12 mouse cellular contexts compared by ENCODE assay signal in the genomic region with DNA sequence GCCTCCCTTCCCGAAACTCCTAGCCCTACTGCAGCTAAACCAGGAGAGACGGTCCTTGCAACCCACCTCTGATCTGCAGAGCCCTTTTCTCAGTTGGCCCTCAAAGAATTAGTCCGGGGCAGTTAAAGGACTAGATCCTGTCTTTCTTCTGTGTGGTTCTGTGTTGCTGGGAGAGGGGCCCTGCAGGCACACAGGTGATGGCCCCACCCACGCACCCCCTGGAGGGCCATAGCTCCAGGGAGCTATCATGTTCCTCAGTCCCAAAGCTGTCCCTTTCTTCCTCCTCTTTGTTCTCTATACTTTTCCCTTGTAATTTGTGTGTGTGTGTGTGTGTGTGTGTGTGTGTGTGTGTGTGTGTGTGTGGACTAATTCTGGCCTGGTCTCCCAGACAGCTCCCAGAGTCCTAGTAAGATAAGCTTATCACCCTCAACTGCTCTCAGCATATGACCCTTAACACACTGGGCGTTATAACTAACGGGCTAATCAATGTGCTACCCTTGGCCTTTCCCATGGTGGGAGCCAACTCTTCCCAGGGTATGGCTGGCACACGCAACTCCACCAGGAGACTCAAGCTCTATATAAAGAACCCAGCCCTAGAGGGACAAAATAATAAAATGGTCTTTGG. TPM values are rescaled to one million over a fixed set of nuclear protein-coding genes. Genes with fewer than 3 reads are reported as not detected.
DNase-seq lines count a peak whose midpoint lies in the region; ATAC-seq and TF ChIP-seq lines count a peak whose summit lies in the region.
"Had no signal": no experiment of that assay in that cellular context is flagged by ENCODE, and none has a peak within 500 bp of the region (broad histone marks: within the 10 kb centered on the region; RNA-seq: fewer than 3 reads in every experiment).

No protein-coding gene starts in this region.

- ATAC-seq in heart, embryonic 11.5 days (replicated peaks; ENCODE audit: insufficient number of reproducible peaks, low FRiP score, low TSS enrichment) = peak; percentile 32; the same call in 1 of the 2 replicates
- ATAC-seq in limb, embryonic 12.5 days (ENCODE audit: insufficient number of reproducible peaks, insufficient read depth, low FRiP score, low TSS enrichment, low read depth) = no peak
- ATAC-seq in stomach, postnatal 0 days (ENCODE audit: low FRiP score, low TSS enrichment) = peak; percentile 34

- peaks cover 6% of the 10 kb centered on the region for H3K4me1 ChIP-seq in heart, embryonic 11.5 days (ENCODE audit: control insufficient read depth, insufficient read depth, low read length)
- no peaks in the 10 kb centered on the region for H3K4me1 ChIP-seq in limb, embryonic 12.5 days (replicated peaks)
- no peaks in the 10 kb centered on the region for H3K4me1 ChIP-seq in stomach, postnatal 0 days (replicated peaks; ENCODE audit: control insufficient read depth, insufficient read depth)

- H3K36me3 ChIP-seq in heart, embryonic 11.5 days (ENCODE audit: control insufficient read depth, insufficient read depth, low read length) = peaks cover 17% of the 10 kb centered on the region
- peaks cover 34% of the 10 kb centered on the region for H3K36me3 ChIP-seq in limb, embryonic 12.5 days
- H3K36me3 ChIP-seq in stomach, postnatal 0 days (ENCODE audit: control insufficient read depth, insufficient read depth, low read length) = peaks cover 16% of the 10 kb centered on the region

- no peak overlapping the region for H3K4me2 ChIP-seq in heart, embryonic 11.5 days
- no peak overlapping the region; the same call in 1 of the 2 replicates for H3K4me2 ChIP-seq in limb, embryonic 12.5 days
- H3K4me2 ChIP-seq in stomach, postnatal 0 days (replicated peaks; ENCODE audit: low read depth) = peak overlapping the region; percentile 61

- H3K9me3 ChIP-seq in heart, embryonic 11.5 days (replicated peaks; ENCODE audit: control insufficient read depth, low read length) = no peaks in the 10 kb centered on the region
- H3K9me3 ChIP-seq in limb, embryonic 12.5 days = no peaks in the 10 kb centered on the region
- H3K9me3 ChIP-seq in stomach, postnatal 0 days (ENCODE audit: control insufficient read depth, low read length) = no peaks in the 10 kb centered on the region

- H3K9ac ChIP-seq in heart, embryonic 11.5 days (ENCODE audit: low read depth, low read length) = peak overlapping the region; percentile 7; the same call in 1 of the 2 replicates
- H3K9ac ChIP-seq in limb, embryonic 12.5 days (replicated peaks) = 0 out of 2 replicates have a peak overlapping the region, but pooled peaks have one; percentile 40
- peak overlapping the region; percentile 72 for H3K9ac ChIP-seq in stomach, postnatal 0 days (ENCODE audit: low read length)

- no peaks in the 10 kb centered on the region for H3K27me3 ChIP-seq in heart, embryonic 11.5 days (ENCODE audit: control insufficient read depth, insufficient read depth, low read length)
- no peaks in the 10 kb centered on the region for H3K27me3 ChIP-seq in limb, embryonic 12.5 days
- no peaks in the 10 kb centered on the region for H3K27me3 ChIP-seq in stomach, postnatal 0 days (ENCODE audit: control insufficient read depth, insufficient read depth, low read length)

- H3K4me3 ChIP-seq in heart, embryonic 11.5 days (ENCODE audit: low read depth, low read length) = no peak overlapping the region
- H3K4me3 ChIP-seq in limb, embryonic 12.5 days (replicated peaks) = peak overlapping the region; percentile 19; the same call in 1 of the 2 replicates
- peak overlapping the region; percentile 51 for H3K4me3 ChIP-seq in stomach, postnatal 0 days (ENCODE audit: low read depth, low read length)

- no peak overlapping the region for H3K27ac ChIP-seq in heart, embryonic 11.5 days (ENCODE audit: low read depth, low read length)
- H3K27ac ChIP-seq in limb, embryonic 12.5 days = 0 out of 2 replicates have a peak overlapping the region, but pooled peaks have one; percentile 12
- H3K27ac ChIP-seq in stomach, postnatal 0 days (replicated peaks) = peak overlapping the region; percentile 95

- 51% methylated on average over 7 of the region's 7 CpGs for WGBS in heart, embryonic 11.5 days (ENCODE audit: insufficient replicate concordance)
- 64% methylated on average over 7 of the region's 7 CpGs for WGBS in limb, embryonic 12.5 days
- 47% methylated on average over 7 of the region's 7 CpGs for WGBS in stomach, postnatal 0 days

- peak; percentile 49 for TF ChIP-seq CTCF in stomach, postnatal 0 days (IDR thresholded peaks at IDR 0.05; ENCODE audit: low read depth)

- no peak for TF ChIP-seq EP300 in stomach, postnatal 0 days (optimal IDR thresholded peaks at IDR 0.05)

- intact Hi-C loops in heart, postnatal 25 days (cut with DNase I) = loop anchor here (10.0 kb wide), 2 partner anchors 285 to 315 kb away; partner anchors contain the start of genes Ing4 and Zfp384
- intact Hi-C loops in left cerebral cortex, postnatal 14 days (cut with DNase I) = no loop called here

- no peak for DNase-seq in heart, postnatal 25 days (ENCODE audit: low spot score)
- DNase-seq in spleen, postnatal 10 days (ENCODE audit: low spot score in 2 of 2) = peak; percentile 40 to 58
- no peak for DNase-seq in spleen, postnatal 14 days (ENCODE audit: low spot score in 2 of 2)
- DNase-seq in stomach, postnatal 0 days (ENCODE audit: low spot score) = peak; percentile 75
- no peak for DNase-seq in left cerebral cortex, postnatal 14 days (ENCODE audit: low spot score in 2 of 2)
- no peak for DNase-seq in right cerebral cortex, adult 2 months (ENCODE audit: low spot score in 2 of 2)
- DNase-seq: adrenal gland, adult 2 months; right cerebral cortex, postnatal 14 days had no signal

RNA-seq across cellular contexts. Expression of gene Phb2, which starts 7.3 kb away (rescaled TPM):
- 335 and 336 TPM in 2 replicates for polyA plus RNA-seq in heart, embryonic 11.5 days (2014; fragmentation: Nextera tagmentation; extraction: Ambion mirVana)
- 100 to 1,000 TPM; 322 to 323 TPM for total RNA-seq in heart, postnatal 25 days (2021)
- polyA plus RNA-seq in limb, embryonic 12.5 days (2016; fragmentation: Nextera tagmentation; extraction: Ambion mirVana) = 358 and 367 TPM in 2 replicates
- 230 and 237 TPM in 2 replicates for polyA plus RNA-seq in stomach, postnatal 0 days (2015; fragmentation: Nextera tagmentation; extraction: Ambion mirVana)
- total RNA-seq in left cerebral cortex, postnatal 14 days (2021) = 100 to 1,000 TPM; 133 to 144 TPM

RNA-seq across cellular contexts. Expression of gene Emg1, which starts 7.5 kb away (rescaled TPM):
- 139 and 148 TPM in 2 replicates for polyA plus RNA-seq in heart, embryonic 11.5 days (2014; fragmentation: Nextera tagmentation; extraction: Ambion mirVana)
- 10 to 100 TPM; 72.5 to 75.1 TPM for total RNA-seq in heart, postnatal 25 days (2021)
- 199 and 219 TPM in 2 replicates for polyA plus RNA-seq in limb, embryonic 12.5 days (2016; fragmentation: Nextera tagmentation; extraction: Ambion mirVana)
- 93.9 and 94.8 TPM in 2 replicates for polyA plus RNA-seq in stomach, postnatal 0 days (2015; fragmentation: Nextera tagmentation; extraction: Ambion mirVana)
- 10 to 100 TPM; 45.6 to 45.9 TPM for total RNA-seq in left cerebral cortex, postnatal 14 days (2021)

RNA-seq across cellular contexts. Expression of gene Ptpn6, which starts 19.0 kb away (rescaled TPM):
- polyA plus RNA-seq in heart, embryonic 11.5 days (2014; fragmentation: Nextera tagmentation; extraction: Ambion mirVana) = 4.8 and 6.9 TPM in 2 replicates
- total RNA-seq in heart, postnatal 25 days (2021) = 1 to 10 TPM; 4.7 TPM
- 6.0 and 6.4 TPM in 2 replicates for polyA plus RNA-seq in limb, embryonic 12.5 days (2016; fragmentation: Nextera tagmentation; extraction: Ambion mirVana)
- polyA plus RNA-seq in stomach, postnatal 0 days (2015; fragmentation: Nextera tagmentation; extraction: Ambion mirVana) = 13.1 and 15.8 TPM in 2 replicates
- 1 to 10 TPM; 3.6 to 4.0 TPM for total RNA-seq in left cerebral cortex, postnatal 14 days (2021)

RNA-seq across cellular contexts. Expression of gene Grcc10, which starts 21.7 kb away (rescaled TPM):
- polyA plus RNA-seq in heart, embryonic 11.5 days (2014; fragmentation: Nextera tagmentation; extraction: Ambion mirVana) = 352 and 380 TPM in 2 replicates
- 100 to 1,000 TPM; 274 to 277 TPM for total RNA-seq in heart, postnatal 25 days (2021)
- 479 and 511 TPM in 2 replicates for polyA plus RNA-seq in limb, embryonic 12.5 days (2016; fragmentation: Nextera tagmentation; extraction: Ambion mirVana)
- polyA plus RNA-seq in stomach, postnatal 0 days (2015; fragmentation: Nextera tagmentation; extraction: Ambion mirVana) = 292 and 310 TPM in 2 replicates
- total RNA-seq in left cerebral cortex, postnatal 14 days (2021) = 100 to 1,000 TPM; 294 to 301 TPM

RNA-seq across cellular contexts. Expression of gene Gm45234, which starts 36.4 kb away (rescaled TPM):
- not detected in 2 replicates for polyA plus RNA-seq in heart, embryonic 11.5 days (2014; fragmentation: Nextera tagmentation; extraction: Ambion mirVana)
- 1 to 10 TPM in 1 of 2 experiments, not detected in 1; 3.8 TPM for total RNA-seq in heart, postnatal 25 days (2021)
- not detected in 2 replicates for polyA plus RNA-seq in limb, embryonic 12.5 days (2016; fragmentation: Nextera tagmentation; extraction: Ambion mirVana)
- not detected in 2 replicates for polyA plus RNA-seq in stomach, postnatal 0 days (2015; fragmentation: Nextera tagmentation; extraction: Ambion mirVana)
- not detected for total RNA-seq in left cerebral cortex, postnatal 14 days (2021)
- total RNA-seq: adrenal gland, adult 2 months had no signal
- polyA plus RNA-seq: adrenal gland, adult 2 months; cortical plate, adult 2 months; gonadal fat pad, adult 2 months had no signal

Comparison
In these comparisons a context has a peak if more than half of its experiments do, and no peak if none do; other contexts are left out.
1. DNase-seq: peak in spleen, postnatal 10 days (2 of 2) and stomach, postnatal 0 days (single experiment); none in heart, postnatal 25 days (single experiment), spleen, postnatal 14 days (0 of 2), left cerebral cortex, postnatal 14 days (0 of 2) and right cerebral cortex, adult 2 months (0 of 2).
2. H3K9ac ChIP-seq: peak in every context shown above with its lines; median percentile 72 in stomach, postnatal 0 days; 40 in limb, embryonic 12.5 days; 7 in heart, embryonic 11.5 days.